8 mouse cellular contexts compared by ENCODE assay signal in the genomic region with DNA sequence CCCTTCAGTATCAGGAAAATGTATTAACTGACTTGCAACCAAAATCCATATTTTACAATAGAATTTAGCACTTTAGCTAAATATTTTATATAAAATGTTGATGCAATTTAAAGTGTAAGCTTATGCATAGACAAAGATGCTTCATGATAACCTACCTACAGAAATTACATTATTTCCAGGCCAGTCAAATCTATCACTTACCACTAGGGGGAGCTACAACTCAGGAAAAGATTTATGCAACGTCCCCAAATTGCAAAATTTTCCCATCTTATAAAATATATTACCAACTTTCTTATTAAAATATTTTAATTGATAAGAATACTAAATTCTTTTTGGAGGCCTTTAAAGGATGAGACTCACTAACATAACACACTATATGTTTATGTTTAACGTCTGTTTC.
DNase-seq lines count a peak whose midpoint lies in the region; ATAC-seq and TF ChIP-seq lines count a peak whose summit lies in the region.

No protein-coding gene starts in this region.

- H3K27ac ChIP-seq in MEL (ENCODE audit: control insufficient read depth, low read depth, low read length): no peak overlapping the region

- H3K36me3 ChIP-seq in MEL (ENCODE audit: control insufficient read depth in 1 of 2, insufficient read depth in 2 of 2, low read length in 2 of 2): no peaks in the 10 kb centered on the region

- H3K9ac ChIP-seq in MEL (ENCODE audit: control insufficient read depth, low read depth, low read length, poor library complexity, severe bottlenecking): no peak overlapping the region

- H3K27me3 ChIP-seq in MEL (ENCODE audit: control insufficient read depth in 1 of 2, insufficient read depth in 2 of 2, low read length in 2 of 2): no peaks in the 10 kb centered on the region

- peak in 2 of 3 experiments; percentile 52 to 89; a peak in 4 of 6 replicates for TF ChIP-seq CTCF in MEL (IDR thresholded peaks at IDR 0.05 in 2 of 3, conservative IDR thresholded peaks at IDR 0.05 in 1 of 3; ENCODE audit: control insufficient read depth in 1 of 3, insufficient read depth in 1 of 3, low read depth in 2 of 3, low read length in 3 of 3, poor library complexity in 1 of 3, severe bottlenecking in 1 of 3)

- no peak overlapping the region for H3K4me3 ChIP-seq in MEL (ENCODE audit: control insufficient read depth in 1 of 2, insufficient read depth in 1 of 2, low read depth in 2 of 2, low read length in 2 of 2)

- H3K79me2 ChIP-seq in MEL (ENCODE audit: control insufficient read depth, insufficient read depth, low read length, poor library complexity): no peaks in the 10 kb centered on the region

- peak; percentile 19 for DNase-seq in cerebellum, adult 8-10 months
- peak; percentile 12 for DNase-seq in layer of hippocampus, adult 9-10 months (ENCODE audit: low spot score)
- DNase-seq in layer of hippocampus, postnatal 10 days (ENCODE audit: low spot score in 2 of 2): no peak
- peak; percentile 70 for DNase-seq in MEL (ENCODE audit: low read depth, low spot score)
- peak; percentile 23 for DNase-seq in lung, postnatal 14 days
- DNase-seq in right cerebral cortex, postnatal 14 days: no peak

- no peak for ATAC-seq in cerebellum, adult (ENCODE audit: insufficient number of reproducible peaks, low FRiP score, low TSS enrichment)
- ATAC-seq in granulocyte monocyte progenitor cell, adult 5-6 weeks (replicated peaks; ENCODE audit: poor library complexity, severe bottlenecking): no peak; the same call in 1 of the 2 replicates

- H3K9me3 ChIP-seq in MEL (replicated peaks; ENCODE audit: insufficient read depth, low read length): no peaks in the 10 kb centered on the region

- no peaks in the 10 kb centered on the region for H3K4me1 ChIP-seq in MEL (ENCODE audit: control insufficient read depth in 1 of 2, insufficient read depth in 2 of 2, low read length in 2 of 2)

- no peak for TF ChIP-seq EP300 in MEL (IDR thresholded peaks at IDR 0.05; ENCODE audit: low read depth in 1 of 2, low read length in 2 of 2)

- no peak for TF ChIP-seq POLR2A in MEL (IDR thresholded peaks at IDR 0.05; ENCODE audit: control insufficient read depth in 1 of 2, insufficient read depth in 1 of 2, low read depth in 1 of 2, low read length in 2 of 2, poor library complexity in 1 of 2)

- peak; percentile 99 for TF ChIP-seq RAD21 in MEL (IDR thresholded peaks at IDR 0.05; ENCODE audit: low read depth, low read length)

TF ChIP-seq in MEL, 35 proteins besides CTCF, POLR2A, EP300 and RAD21:
- TF ChIP-seq MXI1 (IDR thresholded peaks at IDR 0.05; ENCODE audit: low read depth, low read length): no peak
- TF ChIP-seq MEF2A (IDR thresholded peaks at IDR 0.05; ENCODE audit: extremely low read depth, insufficient replicate concordance, low read depth, low read length, poor library complexity, severe bottlenecking): no peak
- peak; percentile 46; the same call in 1 of the 2 replicates for TF ChIP-seq BHLHE40 (IDR thresholded peaks at IDR 0.05; ENCODE audit: borderline replicate concordance, low read depth, low read length)
- TF ChIP-seq SIN3A (IDR thresholded peaks at IDR 0.05; ENCODE audit: low read length): 0 out of 2 replicates have a peak, but pooled peaks have one; percentile 26
- 0 out of 2 replicates have a peak, but pooled peaks have one; percentile 47 for TF ChIP-seq MAFK (IDR thresholded peaks at IDR 0.05; ENCODE audit: borderline replicate concordance, low read depth, low read length)
- TF ChIP-seq SMC3 (IDR thresholded peaks at IDR 0.05; ENCODE audit: low read depth, low read length): peak; percentile 90
- TF ChIP-seq ELF1 (IDR thresholded peaks at IDR 0.05; ENCODE audit: low read depth, low read length): no peak
- TF ChIP-seq ZC3H11A (IDR thresholded peaks at IDR 0.05; ENCODE audit: low read depth, low read length): peak; percentile 95
TF ChIP-seq in MEL: peak in this region for 5.

Comparison
In these comparisons a context has a peak if more than half of its experiments do, and no peak if none do; other contexts are left out.
1. DNase-seq: peak in cerebellum, adult 8-10 months (single experiment), layer of hippocampus, adult 9-10 months (single experiment), MEL (single experiment) and lung, postnatal 14 days (single experiment); none in layer of hippocampus, postnatal 10 days (0 of 2) and right cerebral cortex, postnatal 14 days (single experiment).